Mouse (Mus musculus): ENCODE results near the gene Hoxc6. TPM values are rescaled to one million over a fixed set of nuclear protein-coding genes. Genes with fewer than 3 reads are reported as not detected.

Hoxc6 gene
- polyA plus RNA-seq, 1 experiment from 2014 or later, result 1.8 TPM

DNA sequence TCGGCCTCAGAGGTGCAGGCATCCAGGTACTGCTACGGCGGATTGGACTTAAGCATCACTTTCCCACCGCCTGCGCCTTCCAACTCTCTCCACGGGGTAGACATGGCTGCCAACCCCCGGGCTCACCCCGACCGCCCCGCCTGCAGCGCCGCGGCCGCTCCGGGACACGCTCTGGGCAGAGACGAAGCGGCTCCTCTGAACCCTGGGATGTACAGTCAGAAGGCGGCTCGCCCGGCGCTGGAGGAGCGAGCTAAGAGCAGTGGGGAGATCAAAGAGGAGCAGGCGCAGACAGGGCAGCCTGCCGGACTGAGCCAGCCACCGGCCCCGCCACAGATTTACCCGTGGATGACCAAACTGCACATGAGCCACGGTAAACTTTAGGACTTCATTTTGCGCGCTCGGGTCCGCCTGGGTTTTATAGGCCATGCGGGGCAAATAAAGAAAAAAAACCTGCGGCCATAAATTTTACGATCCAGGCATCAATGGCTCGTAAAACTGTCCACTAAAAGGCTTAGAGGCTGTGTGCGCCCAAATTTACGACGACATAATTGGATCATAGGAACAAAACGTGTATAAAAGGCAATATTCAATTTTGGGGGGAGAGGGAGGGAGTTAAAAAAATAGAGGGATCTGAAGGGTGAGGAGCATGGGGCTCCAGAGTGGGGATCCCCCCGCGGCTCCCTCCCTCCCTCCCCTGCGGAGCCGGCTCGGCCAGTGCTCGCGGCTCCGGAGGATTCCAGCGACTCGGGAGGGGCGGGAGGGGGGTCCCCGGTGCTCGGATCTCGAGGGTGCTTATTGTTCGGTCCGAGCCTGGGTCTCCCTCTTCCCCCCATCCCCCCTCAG, 16.3 kb downstream of the Hoxc6 start:
- H3K4me1 ChIP-seq, result peaks cover 25% of the 10 kb centered on the region
- no peaks in the 10 kb centered on the region for H3K9me3 ChIP-seq
- peak overlapping the region; percentile 60; the same call in 1 of the 2 replicates for H3K27ac ChIP-seq
- DNase-seq (ENCODE audit: low spot score), result no peak
- H3K27me3 ChIP-seq (ENCODE audit: insufficient read depth, poor library complexity, severe bottlenecking), result peaks cover 100% of the 10 kb centered on the region
- H3K4me3 ChIP-seq, result peak overlapping the region; percentile 46
- no peaks in the 10 kb centered on the region for H3K36me3 ChIP-seq
- 1% methylated on average over 43 of the region's 57 CpGs for WGBS

DNA sequence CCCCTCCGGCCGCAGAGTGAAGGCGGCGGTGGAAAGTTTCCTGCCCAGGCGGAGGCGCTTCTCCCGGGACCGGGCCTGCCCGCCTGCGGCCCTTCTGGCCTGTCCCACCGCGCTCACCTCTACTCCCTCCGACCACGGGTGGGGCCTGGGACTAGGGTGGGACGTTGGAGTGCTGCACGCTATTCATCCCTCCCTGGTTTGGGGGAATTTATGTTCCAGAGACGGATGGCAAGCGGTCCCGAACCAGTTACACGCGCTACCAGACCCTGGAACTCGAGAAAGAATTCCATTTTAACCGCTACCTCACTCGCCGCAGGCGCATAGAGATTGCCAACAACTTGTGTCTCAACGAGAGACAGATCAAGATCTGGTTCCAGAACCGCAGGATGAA, 16.9 kb downstream of the Hoxc6 start:
- peak overlapping the region; percentile 46 for H3K4me3 ChIP-seq
- no peaks in the 10 kb centered on the region for H3K9me3 ChIP-seq
- DNase-seq (ENCODE audit: low spot score), result no peak
- no peaks in the 10 kb centered on the region for H3K36me3 ChIP-seq
- H3K27me3 ChIP-seq (ENCODE audit: insufficient read depth, poor library complexity, severe bottlenecking), result peaks cover 100% of the 10 kb centered on the region
- H3K27ac ChIP-seq, result peak overlapping the region; percentile 60; the same call in 1 of the 2 replicates
- WGBS, result under 1% methylated on average over 28 of the region's 28 CpGs
- peaks cover 25% of the 10 kb centered on the region for H3K4me1 ChIP-seq

DNA sequence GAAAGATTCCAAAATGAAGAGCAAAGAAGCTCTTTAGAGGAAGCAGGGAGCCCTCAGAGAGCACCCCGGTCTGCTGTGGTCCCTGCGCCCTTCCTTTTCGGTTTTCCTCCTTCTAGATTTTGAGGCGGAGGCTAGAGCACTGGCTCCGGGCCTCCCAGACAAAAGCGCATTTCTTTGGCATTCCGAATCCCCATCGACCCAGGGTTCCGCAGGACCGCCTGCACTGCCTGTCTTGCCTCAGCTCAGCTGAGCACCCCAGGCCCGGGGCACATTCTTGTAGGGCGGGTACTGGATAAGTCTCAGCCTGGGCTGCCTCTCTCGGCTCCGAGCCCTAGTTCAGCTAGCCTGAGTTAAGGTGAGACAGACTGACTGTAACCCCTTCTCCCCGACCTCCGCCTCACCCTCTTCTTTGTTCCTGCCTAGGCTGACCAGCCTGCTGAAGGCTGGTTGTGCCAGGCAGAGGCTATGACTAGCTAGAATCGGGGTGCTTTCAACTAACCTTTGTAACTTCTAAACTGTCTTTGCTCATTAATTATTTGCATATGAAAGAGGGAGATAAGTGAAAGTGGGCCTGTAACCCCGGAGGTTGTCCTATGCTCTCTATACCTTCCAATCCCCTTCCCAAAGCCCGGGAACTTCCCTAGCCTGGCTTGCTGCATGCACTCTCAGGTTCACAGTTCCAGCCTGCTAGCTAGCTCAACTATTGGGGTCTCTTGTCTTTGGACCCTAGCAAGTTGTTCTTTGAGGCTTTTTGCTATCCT, 17.5 kb downstream of the Hoxc6 start:
- peaks cover 22% of the 10 kb centered on the region for H3K4me1 ChIP-seq
- H3K27ac ChIP-seq, result no peak overlapping the region
- no peak for DNase-seq (ENCODE audit: low spot score)
- H3K36me3 ChIP-seq, result no peaks in the 10 kb centered on the region
- peak overlapping the region; percentile 46 for H3K4me3 ChIP-seq
- peaks cover 100% of the 10 kb centered on the region for H3K27me3 ChIP-seq (ENCODE audit: insufficient read depth, poor library complexity, severe bottlenecking)
- H3K9me3 ChIP-seq, result no peaks in the 10 kb centered on the region
- WGBS, result 3% methylated on average over 19 of the region's 19 CpGs

GRCm38 (mm10) chr15:103018636-103019035, 20.6 kb downstream of the Hoxc6 start, which contains the start of gene Hoxc4:
Hoxc4 (plus strand) TSS chr15:103018934.
- H3K9me3 ChIP-seq, result no peaks in the 10 kb centered on the region
- H3K4me1 ChIP-seq, result peaks cover 11% of the 10 kb centered on the region; the same call in 1 of the 2 replicates
- no peak for DNase-seq (ENCODE audit: low spot score)
- peaks cover 100% of the 10 kb centered on the region for H3K27me3 ChIP-seq (ENCODE audit: insufficient read depth, poor library complexity, severe bottlenecking)
- no peaks in the 10 kb centered on the region for H3K36me3 ChIP-seq
- H3K4me3 ChIP-seq, result no peak within 1 kb of the TSS
- 7% methylated on average over 9 of the region's 9 CpGs for WGBS
- H3K27ac ChIP-seq, result no peak within 1 kb of the TSS

DNA sequence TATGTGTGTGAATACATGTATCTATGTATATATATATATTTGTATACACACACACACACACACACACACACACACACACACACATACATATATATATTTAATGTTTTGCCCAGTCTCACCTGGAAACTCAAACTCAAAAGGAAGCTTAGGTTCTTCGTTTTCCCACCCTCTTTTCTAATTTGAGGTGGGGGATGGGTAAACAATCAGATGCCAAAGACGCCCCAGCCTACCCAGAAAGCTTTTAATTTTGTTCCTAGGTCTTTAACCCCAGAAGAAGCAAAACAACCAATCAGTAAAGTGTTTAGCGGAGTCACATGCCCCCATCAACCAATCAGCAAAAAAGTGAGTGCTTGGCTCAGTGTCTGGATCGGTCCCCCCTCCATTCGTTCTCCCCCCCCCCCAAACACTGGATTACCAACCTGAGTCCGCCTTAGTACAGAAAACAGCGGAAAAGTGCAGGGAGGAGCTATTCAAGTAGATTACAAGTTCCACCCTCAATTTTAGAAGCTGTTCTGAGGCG, 22.9 kb downstream of the Hoxc6 start:
- H3K4me3 ChIP-seq, result no peak overlapping the region
- no peaks in the 10 kb centered on the region for H3K36me3 ChIP-seq
- 2% methylated on average over 8 of the region's 8 CpGs for WGBS
- no peaks in the 10 kb centered on the region for H3K4me1 ChIP-seq
- no peaks in the 10 kb centered on the region for H3K9me3 ChIP-seq
- no peak overlapping the region for H3K27ac ChIP-seq
- no peak for DNase-seq (ENCODE audit: low spot score)
- H3K27me3 ChIP-seq (ENCODE audit: insufficient read depth, poor library complexity, severe bottlenecking), result peaks cover 100% of the 10 kb centered on the region

DNA sequence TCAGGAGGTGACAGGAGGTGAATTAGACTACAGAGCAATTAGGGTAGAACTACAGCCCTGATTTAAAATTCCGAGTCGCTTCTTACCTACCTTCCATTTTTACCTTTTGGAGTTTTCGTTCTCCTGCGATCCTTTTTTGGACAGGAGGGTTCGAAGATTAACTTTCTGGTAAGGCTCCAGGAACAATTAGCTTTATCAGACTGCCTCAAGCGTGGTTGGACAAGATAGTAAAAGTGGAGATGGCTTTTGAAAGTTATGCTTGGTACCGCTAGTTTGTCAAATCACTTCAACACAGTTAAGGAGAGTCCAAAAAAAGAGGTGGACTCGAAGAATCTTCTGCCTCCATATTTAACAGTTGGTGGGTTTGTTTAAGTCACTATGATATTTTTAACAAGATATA, 23.5 kb downstream of the Hoxc6 start:
- 9% methylated on average over 8 of the region's 8 CpGs for WGBS
- no peak for DNase-seq (ENCODE audit: low spot score)
- no peak overlapping the region for H3K4me3 ChIP-seq
- peaks cover 100% of the 10 kb centered on the region for H3K27me3 ChIP-seq (ENCODE audit: insufficient read depth, poor library complexity, severe bottlenecking)
- H3K9me3 ChIP-seq, result no peaks in the 10 kb centered on the region
- no peak overlapping the region for H3K27ac ChIP-seq
- H3K4me1 ChIP-seq, result no peaks in the 10 kb centered on the region
- no peaks in the 10 kb centered on the region for H3K36me3 ChIP-seq

DNA sequence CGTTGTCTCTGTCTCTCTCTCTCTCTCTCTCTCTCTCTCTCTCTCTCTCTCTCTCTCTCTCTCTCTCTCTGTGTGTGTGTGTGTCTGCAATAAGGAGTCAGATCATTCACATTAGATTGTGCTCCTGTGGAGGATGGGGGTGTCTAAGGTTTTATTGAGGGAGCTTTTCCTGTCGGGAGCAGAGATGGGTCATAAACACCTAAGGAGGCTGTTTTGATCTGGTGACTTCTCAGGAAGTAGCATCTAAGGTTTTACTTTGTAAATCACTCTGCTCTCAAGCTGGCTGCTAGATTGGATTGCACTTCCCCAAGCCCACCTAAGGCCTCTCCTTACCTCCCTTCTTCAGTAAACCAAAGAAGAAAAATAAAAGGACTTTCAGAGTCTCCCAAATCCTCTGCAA, 26.1 kb downstream of the Hoxc6 start:
- no peak overlapping the region for H3K4me3 ChIP-seq
- H3K27ac ChIP-seq, result no peak overlapping the region
- no peaks in the 10 kb centered on the region for H3K4me1 ChIP-seq
- H3K9me3 ChIP-seq, result no peaks in the 10 kb centered on the region
- no peak for DNase-seq (ENCODE audit: low spot score)
- H3K27me3 ChIP-seq (ENCODE audit: insufficient read depth, poor library complexity, severe bottlenecking), result peaks cover 100% of the 10 kb centered on the region
- WGBS, result 13% methylated on average over 2 of the region's 2 CpGs
- H3K36me3 ChIP-seq, result no peaks in the 10 kb centered on the region

GRCm38 (mm10) chr15:103027266-103028235, 29.5 kb downstream of the Hoxc6 start:
- DNase-seq (ENCODE audit: low spot score), result no peak
- Histone ChIP-seq H3K27ac (no peak overlapping the region), H3K4me3 (no peak overlapping the region; the same call in 1 of the 2 replicates), H3K4me1 (no peaks in the 10 kb centered on the region), H3K27me3 (ENCODE audit: insufficient read depth, poor library complexity, severe bottlenecking) (peaks cover 99% of the 10 kb centered on the region), H3K9me3 (no peaks in the 10 kb centered on the region), H3K36me3 (no peaks in the 10 kb centered on the region)
- WGBS, result under 1% methylated on average over 43 of the region's 43 CpGs

GRCm38 (mm10) chr15:103028916-103029512, 31.0 kb downstream of the Hoxc6 start:
- peaks cover 3% of the 10 kb centered on the region for H3K4me1 ChIP-seq
- WGBS, result 15% methylated on average over 9 of the region's 9 CpGs
- no peaks in the 10 kb centered on the region for H3K36me3 ChIP-seq
- peaks cover 99% of the 10 kb centered on the region for H3K27me3 ChIP-seq (ENCODE audit: insufficient read depth, poor library complexity, severe bottlenecking)
- DNase-seq (ENCODE audit: low spot score), result no peak
- H3K27ac ChIP-seq, result no peak overlapping the region
- no peak overlapping the region for H3K4me3 ChIP-seq
- H3K9me3 ChIP-seq, result no peaks in the 10 kb centered on the region

- Histone ChIP-seq H3K9me3 (no peaks in the 10 kb centered on the region), H3K4me1 (peaks cover 10% of the 10 kb centered on the region), H3K36me3 (no peaks in the 10 kb centered on the region), H3K27me3 (ENCODE audit: insufficient read depth, poor library complexity, severe bottlenecking) (peaks cover 99% of the 10 kb centered on the region), H3K4me3 (no peak overlapping the region), H3K27ac (no peak overlapping the region)
- 6% methylated on average over 8 of the region's 8 CpGs for WGBS
- no peak for DNase-seq (ENCODE audit: low spot score)
These were observed 32.1 kb downstream of the Hoxc6 start for GRCm38 (mm10) chr15:103030142-103030541.

DNA sequence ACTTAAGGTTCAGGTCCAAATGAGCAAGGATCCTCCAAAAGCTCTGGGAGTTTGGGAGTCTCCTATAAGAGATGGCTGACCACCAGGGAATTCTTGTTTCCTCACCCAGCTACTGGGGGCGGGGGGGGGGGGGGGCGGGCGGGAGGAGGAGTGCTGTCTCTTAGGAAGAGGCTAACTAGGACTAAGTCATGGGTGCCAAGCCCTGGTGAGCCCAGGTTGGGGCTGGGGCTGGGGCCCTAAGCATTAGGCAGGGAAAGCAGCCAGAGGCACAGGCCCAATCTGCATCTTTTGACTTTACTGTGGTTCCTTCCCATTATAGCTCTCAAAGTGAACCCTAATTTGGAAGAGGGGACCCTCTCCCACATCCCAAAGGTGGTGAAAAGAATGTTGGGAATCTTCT, 34.1 kb downstream of the Hoxc6 start:
- H3K27ac ChIP-seq, result no peak overlapping the region
- no peak for DNase-seq (ENCODE audit: low spot score)
- no peaks in the 10 kb centered on the region for H3K36me3 ChIP-seq
- WGBS, result 0% methylated on average over 2 of the region's 3 CpGs
- H3K4me1 ChIP-seq, result peaks cover 10% of the 10 kb centered on the region
- H3K9me3 ChIP-seq, result no peaks in the 10 kb centered on the region
- peaks cover 99% of the 10 kb centered on the region for H3K27me3 ChIP-seq (ENCODE audit: insufficient read depth, poor library complexity, severe bottlenecking)
- no peak overlapping the region for H3K4me3 ChIP-seq
